Mouse (Mus musculus) bone marrow macrophage, adult 2 months (primary cell): ENCODE measurements around the gene Ppp5c.

Experiments
- CTCF ChIP-seq: IDR thresholded peaks from 2 replicates; pipeline ENCODE4 v1.5.1; 2012; ENCODE audit warnings: low read depth, mild to moderate bottlenecking, low read length, moderate library complexity
- POLR2A ChIP-seq: IDR thresholded peaks from 2 replicates; pipeline ENCODE4 v1.6.1; 2012; ENCODE audit warnings: mild to moderate bottlenecking, low read depth, low read length, borderline replicate concordance

GRCm38 (mm10) chr7:17025896-17026622 is 1.7 kb downstream of the Ppp5c start:
- TF ChIP-seq POLR2A: no peak
- TF ChIP-seq CTCF: no peak
